Mouse (Mus musculus) kidney, adult 2 months (tissue): ENCODE measurements around the gene Mapre3. TPM values are rescaled to one million over a fixed set of nuclear protein-coding genes. Genes with fewer than 3 reads are reported as not detected.
A peak's percentile ranks its signal among the peaks of the same experiment; 100 is the strongest.

ENCODE experiments used
- DNase-seq: peaks from one replicate; pipeline ENCODE4 v3.0.0; 2021
- H3K27ac ChIP-seq: fragments of 200-500 bp; 2 replicates; pipeline ENCODE4 v1.5.1; 2012; ENCODE audit warnings: low read depth, low read length, control low read depth, inconsistent platforms; ENCODE audit not compliant: insufficient read depth
- H3K27me3 ChIP-seq: fragments of 200-500 bp; replicated peaks from 2 replicates; pipeline ENCODE4 v1.6.1; 2012; ENCODE audit warnings: mild to moderate bottlenecking, moderate library complexity, low read length, inconsistent platforms; ENCODE audit not compliant: control insufficient read depth, insufficient read depth
- H3K36me3 ChIP-seq: fragments of 200-500 bp; 2 replicates; pipeline ENCODE4 v1.6.1; 2012; ENCODE audit warnings: mild to moderate bottlenecking, moderate library complexity, low read length, inconsistent platforms; ENCODE audit not compliant: control insufficient read depth, insufficient read depth
- H3K4me1 ChIP-seq: fragments of 200-500 bp; 2 replicates; pipeline ENCODE4 v1.6.1; 2011; ENCODE audit warnings: low read length; ENCODE audit not compliant: control insufficient read depth, insufficient read depth
- H3K4me3 ChIP-seq: fragments of 200-500 bp; 2 replicates; pipeline ENCODE4 v1.5.1; 2011; ENCODE audit warnings: mild to moderate bottlenecking, low read depth, low read length, control low read depth; ENCODE audit not compliant: insufficient read depth
- CTCF ChIP-seq: fragments of 200-500 bp; conservative IDR thresholded peaks from 2 replicates; pipeline ENCODE4 v1.5.1; 2011; ENCODE audit warnings: low read depth, mild to moderate bottlenecking, control low read depth, low read length, moderate library complexity, mixed read lengths; ENCODE audit not compliant: insufficient read depth, insufficient read length
- POLR2A ChIP-seq: fragments of 200-500 bp; IDR thresholded peaks from one replicate; pipeline ENCODE4 v1.6.1; 2011; ENCODE audit warnings: low read depth, low read length, control low read depth
- WGBS: fragments of 180-500 bp; shearing (Covaris S2); methylation state at CpG from one replicate; pipeline ENCODE4 v1.1.7; 2018; 5-methylcytosine and 5-hydroxymethylcytosine counted together
- polyA plus RNA-seq: library from polyadenylated mRNA; depleted of rRNA; stranded (reverse); fragments of >200 nt; gene quantifications from 2 replicates; pipeline ENCODE4 v1.2.3, GENCODE M21; 2012

Gene Mapre3
- polyA plus RNA-seq, 1 experiment = 44.3 TPM

- TF ChIP-seq CTCF = no peak
- TF ChIP-seq POLR2A = no peak
- H3K36me3 ChIP-seq = no peaks in the 10 kb centered on the region
- DNase-seq = no peak
- H3K27me3 ChIP-seq = no peaks in the 10 kb centered on the region
- no peak overlapping the region for H3K27ac ChIP-seq
- no peaks in the 10 kb centered on the region for H3K4me1 ChIP-seq
- H3K4me3 ChIP-seq = no peak overlapping the region
- 93% methylated on average over 11 of the region's 11 CpGs for WGBS
Measured at GRCm38 (mm10) chr5:30824124-30824988, 9.9 kb downstream of the Mapre3 start.

GRCm38 (mm10) chr5:30825166-30825565, 10.7 kb downstream of the Mapre3 start:
- Histone ChIP-seq H3K36me3 (no peaks in the 10 kb centered on the region), H3K4me3 (no peak overlapping the region), H3K27ac (no peak overlapping the region), H3K27me3 (no peaks in the 10 kb centered on the region), H3K4me1 (no peaks in the 10 kb centered on the region)
- WGBS = 75% methylated on average over 10 of the region's 10 CpGs
- no peak for TF ChIP-seq CTCF
- no peak for TF ChIP-seq POLR2A
- DNase-seq = no peak

GRCm38 (mm10) chr5:30825821-30826220, 11.4 kb downstream of the Mapre3 start:
- Histone ChIP-seq H3K27me3 (no peaks in the 10 kb centered on the region), H3K4me3 (no peak overlapping the region), H3K36me3 (no peaks in the 10 kb centered on the region), H3K4me1 (no peaks in the 10 kb centered on the region), H3K27ac (no peak overlapping the region)
- no peak for DNase-seq
- TF ChIP-seq POLR2A (no peak), CTCF (no peak)
- WGBS = 62% methylated on average over 6 of the region's 6 CpGs

- Histone ChIP-seq H3K4me3 (no peak overlapping the region), H3K27me3 (no peaks in the 10 kb centered on the region), H3K27ac (no peak overlapping the region), H3K36me3 (no peaks in the 10 kb centered on the region), H3K4me1 (peaks cover 3% of the 10 kb centered on the region; the same call in 1 of the 2 replicates)
- 60% methylated on average over 3 of the region's 3 CpGs for WGBS
- TF ChIP-seq CTCF (no peak), POLR2A (no peak)
- DNase-seq = peak; percentile 70
Measured at GRCm38 (mm10) chr5:30833416-30833815, 19.0 kb downstream of the Mapre3 start.

GRCm38 (mm10) chr5:30839731-30840130, 25.3 kb downstream of the Mapre3 start:
- peak; percentile 50 for DNase-seq
- Histone ChIP-seq H3K27me3 (no peaks in the 10 kb centered on the region), H3K4me3 (no peak overlapping the region), H3K36me3 (no peaks in the 10 kb centered on the region), H3K27ac (no peak overlapping the region), H3K4me1 (peaks cover 3% of the 10 kb centered on the region; the same call in 1 of the 2 replicates)
- no peak for TF ChIP-seq POLR2A
- TF ChIP-seq CTCF = no peak
- 67% methylated on average over 2 of the region's 2 CpGs for WGBS

- Histone ChIP-seq H3K27me3 (no peaks in the 10 kb centered on the region), H3K36me3 (no peaks in the 10 kb centered on the region), H3K4me1 (peaks cover 6% of the 10 kb centered on the region; the same call in 1 of the 2 replicates), H3K4me3 (no peak overlapping the region), H3K27ac (no peak overlapping the region)
- no peak for DNase-seq
- 68% methylated on average over 3 of the region's 3 CpGs for WGBS
- no peak for TF ChIP-seq CTCF
- TF ChIP-seq POLR2A = no peak
Measured at GRCm38 (mm10) chr5:30841896-30842295, 27.5 kb downstream of the Mapre3 start.

GRCm38 (mm10) chr5:30849891-30850555, 35.6 kb downstream of the Mapre3 start:
- no peak overlapping the region for H3K4me3 ChIP-seq
- TF ChIP-seq POLR2A (no peak), CTCF (no peak)
- DNase-seq = peak; percentile 76
- no peaks in the 10 kb centered on the region for H3K27me3 ChIP-seq
- WGBS = 28% methylated on average over 6 of the region's 6 CpGs
- H3K27ac ChIP-seq = peak overlapping the region; percentile 49; the same call in 1 of the 2 replicates
- peaks cover 15% of the 10 kb centered on the region for H3K4me1 ChIP-seq
- no peaks in the 10 kb centered on the region for H3K36me3 ChIP-seq
